Mouse (Mus musculus) liver, postnatal 0 days (tissue): ENCODE results near the gene Pard3.

ENCODE experiments used
- CTCF ChIP-seq: sonication (generic); IDR thresholded peaks from 2 replicates; pipeline ENCODE4 v1.5.1; 2016; ENCODE audit warnings: antibody characterized with exemption, low read depth
- EP300 ChIP-seq: IDR thresholded peaks from 2 replicates; pipeline ENCODE4 v1.6.1; 2016; ENCODE audit warnings: antibody characterized with exemption, low read depth, mild to moderate bottlenecking

DNA sequence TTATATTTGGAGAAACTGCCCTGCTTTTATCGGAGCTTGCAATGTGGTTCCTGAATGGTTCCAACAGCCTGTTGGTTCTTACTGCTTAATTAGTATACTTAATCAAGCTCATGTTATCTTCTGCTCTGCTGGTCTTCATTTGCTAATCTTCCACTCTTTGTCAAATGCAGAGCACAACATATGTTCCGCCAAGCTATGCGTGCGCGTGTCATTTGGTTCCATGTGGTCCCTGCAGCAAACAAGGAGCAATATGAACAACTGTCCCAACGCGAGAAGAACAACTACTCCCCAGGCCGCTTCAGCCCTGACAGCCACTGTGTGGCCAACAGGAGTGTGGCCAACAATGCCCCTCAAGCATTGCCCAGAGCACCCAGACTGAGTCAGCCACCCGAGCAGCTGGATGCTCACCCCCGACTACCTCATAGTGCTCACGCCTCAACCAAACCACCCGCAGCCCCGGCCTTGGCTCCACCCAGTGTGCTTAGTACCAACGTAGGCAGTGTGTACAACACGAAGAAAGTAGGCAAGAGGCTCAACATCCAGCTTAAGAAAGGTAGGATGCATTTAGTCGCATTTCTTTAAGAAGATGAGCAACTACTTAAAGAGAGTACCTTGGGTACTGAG, 307.7 kb downstream of the Pard3 start:
- no peak for TF ChIP-seq EP300
- no peak for TF ChIP-seq CTCF
